Mouse (Mus musculus) embryonic facial prominence, embryonic 14.5 days (tissue): ENCODE data around the gene Gm6993. TPM values are rescaled to one million over a fixed set of nuclear protein-coding genes. Genes with fewer than 3 reads are reported as not detected.
A peak's percentile ranks its signal among the peaks of the same experiment; 100 is the strongest.

Experiments
- ATAC-seq: fragments of 200-750 bp; cut with Nextera tagmentation; 2 replicates; pipeline ENCODE4 v1.8.0; 2017; ENCODE audit warnings: low read depth, moderate number of reproducible peaks, moderate TSS enrichment
- DNase-seq: peaks from one replicate; pipeline ENCODE4 v3.0.0-alpha.2; 2015; ENCODE audit warnings: low spot score
- H3K27ac ChIP-seq: fragments of 300-500 bp; sonication (generic); replicated peaks from 2 replicates; pipeline ENCODE4 v1.5.1; 2014; ENCODE audit warnings: low read depth, mild to moderate bottlenecking, low read length, moderate library complexity
- H3K27me3 ChIP-seq: fragments of 300-500 bp; sonication (generic); replicated peaks from 2 replicates; pipeline ENCODE4 v1.6.1; 2014; ENCODE audit warnings: low read length; ENCODE audit not compliant: control insufficient read depth, insufficient read depth
- H3K36me3 ChIP-seq: fragments of 300-500 bp; sonication (generic); 2 replicates; pipeline ENCODE4 v1.6.1; 2014; ENCODE audit warnings: low read length, mixed read lengths; ENCODE audit not compliant: control insufficient read depth, insufficient read depth
- H3K4me1 ChIP-seq: fragments of 300-500 bp; sonication (generic); 2 replicates; pipeline ENCODE4 v1.6.1; 2014; ENCODE audit warnings: antibody characterized with exemption, low read length; ENCODE audit not compliant: control insufficient read depth, insufficient read depth
- H3K4me2 ChIP-seq: fragments of 300-500 bp; sonication (generic); 2 replicates; pipeline ENCODE4 v1.6.1; 2014; ENCODE audit warnings: low read depth, mild to moderate bottlenecking, low read length, moderate library complexity, mixed read lengths
- H3K4me3 ChIP-seq: fragments of 300-500 bp; sonication (generic); 2 replicates; pipeline ENCODE4 v1.5.1; 2014; ENCODE audit warnings: low read depth, mild to moderate bottlenecking, low read length
- H3K9ac ChIP-seq: fragments of 300-500 bp; sonication (generic); 2 replicates; pipeline ENCODE4 v1.6.1; 2014; ENCODE audit warnings: low read depth, mild to moderate bottlenecking, low read length, moderate library complexity, mixed read lengths
- H3K9me3 ChIP-seq: fragments of 300-500 bp; sonication (generic); 2 replicates; pipeline ENCODE4 v1.6.1; 2016; ENCODE audit warnings: low read length; ENCODE audit not compliant: control insufficient read depth
- WGBS: fragments of 180-500 bp; shearing (Covaris S2); extraction: QIAGEN DNeasy Blood & Tissue Kit; methylation state at CpG from one replicate; pipeline ENCODE4 v1.1.7; 2014; 5-methylcytosine and 5-hydroxymethylcytosine counted together
- polyA plus RNA-seq: library from polyadenylated mRNA; unstranded; fragments of >200 nt; fragmentation: Nextera tagmentation; extraction: Ambion mirVana; gene quantifications from 2 replicates; pipeline ENCODE4 v1.2.1, GENCODE M21; 2014

Gm6993 gene
- polyA plus RNA-seq, 1 experiment from 2014 or later, result not detected

DNA sequence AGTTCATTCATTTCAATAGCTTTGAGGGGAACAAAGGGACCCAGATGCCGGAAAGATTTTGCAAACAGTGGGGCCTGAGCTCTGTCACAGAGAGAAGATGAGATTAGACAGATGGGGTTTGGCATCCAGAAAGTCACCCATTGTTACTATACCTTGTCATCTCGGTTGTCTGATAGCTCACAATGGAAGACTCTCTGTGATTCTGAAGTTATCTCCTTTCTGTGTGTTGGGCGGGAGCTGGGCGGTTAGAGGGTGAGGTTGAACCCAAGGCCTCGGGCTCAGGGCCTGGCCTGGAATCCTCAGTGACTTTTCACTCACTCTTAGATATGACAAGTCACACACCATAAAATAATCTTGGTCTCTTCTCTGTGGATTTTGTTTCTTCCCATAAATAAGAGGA, 30.2 kb downstream of the Gm6993 start:
- Histone ChIP-seq H3K9ac (0 out of 2 replicates have a peak overlapping the region, but pooled peaks have one; percentile 17), H3K4me3 (no peak overlapping the region), H3K27me3 (no peaks in the 10 kb centered on the region), H3K4me2 (peak overlapping the region; percentile 46), H3K36me3 (peaks cover 80% of the 10 kb centered on the region), H3K9me3 (no peaks in the 10 kb centered on the region), H3K4me1 (peaks cover 62% of the 10 kb centered on the region), H3K27ac (peak overlapping the region; percentile 69)
- ATAC-seq (no peak), DNase-seq (no peak)
- WGBS, result 67% methylated on average over 5 of the region's 5 CpGs

DNA sequence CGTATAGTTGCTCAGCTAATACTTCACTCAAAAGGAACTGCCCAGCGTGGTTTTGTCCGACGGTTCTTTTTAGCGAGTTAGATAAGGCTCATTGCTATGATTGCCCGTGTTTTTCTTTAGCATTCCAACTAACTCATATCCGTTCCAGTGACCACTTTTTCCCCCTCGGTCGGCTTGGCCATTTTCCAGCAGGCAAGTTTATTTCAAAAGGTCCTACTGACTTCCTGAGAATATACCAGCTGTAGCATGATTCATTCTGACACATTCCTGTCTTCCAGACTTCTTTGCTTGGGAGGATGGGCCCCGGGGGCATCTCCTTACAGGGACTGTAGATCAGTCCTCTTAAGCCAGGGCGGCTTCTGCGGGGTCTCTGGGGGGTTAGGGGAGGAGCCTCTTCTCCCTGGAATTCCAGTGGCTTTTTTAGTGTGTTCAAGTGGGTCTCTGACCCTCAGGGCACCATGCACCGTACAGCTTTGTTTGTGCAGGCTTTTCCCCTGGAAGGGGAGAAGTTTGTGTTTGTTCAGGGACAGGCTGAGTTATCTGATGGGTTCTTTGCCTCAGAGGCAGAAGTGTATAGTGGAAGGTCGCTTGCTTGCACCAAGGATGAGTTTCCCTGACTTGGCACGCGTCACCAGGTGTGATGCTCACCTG, 30.9 kb downstream of the Gm6993 start:
- H3K9ac ChIP-seq, result 0 out of 2 replicates have a peak overlapping the region, but pooled peaks have one; percentile 17
- peak overlapping the region; percentile 13 for H3K4me3 ChIP-seq
- H3K27me3 ChIP-seq, result no peaks in the 10 kb centered on the region
- H3K4me1 ChIP-seq, result peaks cover 62% of the 10 kb centered on the region
- no peaks in the 10 kb centered on the region for H3K9me3 ChIP-seq
- H3K27ac ChIP-seq, result peak overlapping the region; percentile 69
- 15% methylated on average over 16 of the region's 16 CpGs for WGBS
- peak overlapping the region; percentile 46 for H3K4me2 ChIP-seq
- ATAC-seq (peak; percentile 45; the same call in 1 of the 2 replicates), DNase-seq (peak; percentile 91)
- H3K36me3 ChIP-seq, result peaks cover 87% of the 10 kb centered on the region

DNA sequence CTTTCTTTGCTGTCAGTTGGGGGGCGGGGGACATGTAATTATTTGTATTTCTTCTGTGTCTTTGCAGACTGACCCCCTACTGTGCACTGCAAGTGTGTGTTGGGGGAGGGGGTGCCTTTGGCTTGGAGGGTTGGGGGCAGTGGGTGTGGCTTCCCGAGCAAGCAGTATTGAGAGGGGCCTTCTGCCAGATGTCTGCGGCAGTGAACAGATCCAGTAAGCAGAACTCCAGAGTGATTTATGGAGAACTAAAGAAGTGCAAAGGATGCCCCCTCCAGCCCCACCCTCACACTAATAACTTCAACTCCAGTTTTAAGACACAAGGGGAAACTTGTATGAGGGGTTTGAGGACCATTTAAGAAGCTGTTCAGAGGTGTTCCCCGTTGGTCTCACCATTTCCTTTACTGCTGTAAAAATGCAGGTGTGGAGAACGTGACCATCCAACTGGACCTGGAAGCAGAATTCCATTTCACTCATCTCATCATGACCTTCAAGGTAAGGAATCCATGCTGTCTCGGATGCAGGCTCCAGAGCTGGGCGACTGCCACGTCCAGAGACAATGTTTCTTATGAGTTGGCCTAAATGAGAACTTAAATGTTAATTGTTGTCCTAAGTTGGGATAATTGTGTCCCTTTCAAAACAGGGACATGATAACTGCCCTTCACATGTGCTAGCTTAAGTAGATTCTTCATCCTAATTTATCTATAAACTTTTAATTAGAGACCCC, 31.6 kb downstream of the Gm6993 start:
- 38% methylated on average over 8 of the region's 8 CpGs for WGBS
- Histone ChIP-seq H3K27ac (peak overlapping the region; percentile 69), H3K36me3 (peaks cover 90% of the 10 kb centered on the region), H3K4me1 (peaks cover 56% of the 10 kb centered on the region), H3K27me3 (no peaks in the 10 kb centered on the region), H3K4me3 (peak overlapping the region; percentile 13; the same call in 1 of the 2 replicates), H3K9me3 (no peaks in the 10 kb centered on the region), H3K4me2 (peak overlapping the region; percentile 46), H3K9ac (no peak overlapping the region)
- no peak for ATAC-seq
- DNase-seq, result no peak

DNA sequence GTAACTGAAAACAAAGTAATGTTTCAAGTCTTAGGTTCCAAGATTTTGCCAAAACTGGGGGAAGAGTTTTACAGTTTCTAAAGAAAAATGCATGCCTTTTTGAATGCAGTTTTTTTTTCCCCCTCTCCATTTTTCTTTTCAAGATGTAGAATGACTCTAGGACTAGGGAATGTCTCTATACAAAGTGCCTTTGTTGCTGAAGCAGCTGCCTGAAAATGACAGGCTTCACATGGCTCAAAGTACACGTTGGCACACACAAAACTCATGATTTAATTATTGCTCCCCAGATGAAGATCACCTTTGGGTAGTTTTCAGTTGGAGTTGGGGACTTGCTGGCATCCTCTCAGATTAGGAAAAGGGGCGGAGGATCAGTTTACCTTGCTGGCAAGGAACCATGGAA, 32.3 kb downstream of the Gm6993 start:
- Histone ChIP-seq H3K27ac (no peak overlapping the region), H3K9ac (no peak overlapping the region), H3K4me2 (no peak overlapping the region), H3K4me3 (no peak overlapping the region), H3K9me3 (no peaks in the 10 kb centered on the region), H3K36me3 (peaks cover 89% of the 10 kb centered on the region), H3K4me1 (peaks cover 49% of the 10 kb centered on the region), H3K27me3 (no peaks in the 10 kb centered on the region)
- DNase-seq, result no peak
- WGBS, result 58% methylated on average over 2 of the region's 2 CpGs
- no peak for ATAC-seq

DNA sequence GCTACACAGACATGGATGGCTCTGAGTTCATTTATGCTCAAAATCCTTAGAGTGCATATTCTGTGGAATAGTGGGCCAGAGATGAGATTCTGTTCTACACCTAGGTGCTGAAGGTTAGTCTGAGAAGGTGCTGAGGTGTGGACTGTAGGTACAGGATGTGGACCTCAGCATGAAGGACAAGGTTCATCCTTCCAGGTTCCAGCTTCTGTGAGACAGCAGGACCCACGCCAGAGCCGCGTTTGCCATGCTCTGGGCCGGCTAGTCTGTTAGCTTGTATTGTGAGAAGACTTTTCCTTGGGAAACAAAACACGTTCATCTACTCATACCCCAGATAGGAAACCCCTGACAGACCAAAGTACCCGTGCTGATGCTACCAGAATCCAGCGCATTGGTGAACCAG, 33.1 kb downstream of the Gm6993 start:
- H3K9ac ChIP-seq, result no peak overlapping the region
- ATAC-seq, result no peak

DNA sequence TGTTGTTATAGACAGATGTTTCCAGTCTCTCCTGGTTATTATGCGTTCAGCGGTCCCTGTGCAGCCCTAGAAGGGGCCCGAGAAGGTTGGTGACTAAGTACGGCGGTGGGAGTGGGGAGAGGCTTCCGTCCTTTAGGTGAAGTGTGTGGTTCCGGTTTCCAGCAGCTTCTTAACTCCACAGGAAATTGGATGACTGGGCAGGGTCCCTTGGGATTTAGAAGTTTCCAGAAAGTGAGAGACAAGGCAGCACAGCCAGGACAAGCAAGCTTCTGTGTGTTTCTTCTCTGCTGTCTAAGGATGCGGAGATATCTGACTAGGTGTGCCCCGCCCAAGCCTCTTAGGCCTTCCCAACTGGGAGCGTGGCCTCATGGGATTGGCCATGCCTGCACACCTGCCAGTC, 34.8 kb downstream of the Gm6993 start:
- 70% methylated on average over 10 of the region's 10 CpGs for WGBS
- no peak overlapping the region for H3K9ac ChIP-seq
- ATAC-seq, result no peak

More for the DNA sequence above, 33.1 kb downstream of the Gm6993 start:
- H3K4me3 ChIP-seq, result no peak overlapping the region
- H3K27me3 ChIP-seq, result no peaks in the 10 kb centered on the region
- peaks cover 89% of the 10 kb centered on the region for H3K36me3 ChIP-seq
- DNase-seq, result no peak
- H3K9me3 ChIP-seq, result no peaks in the 10 kb centered on the region
- 95% methylated on average over 7 of the region's 7 CpGs for WGBS
- H3K4me2 ChIP-seq, result no peak overlapping the region
- peaks cover 43% of the 10 kb centered on the region for H3K4me1 ChIP-seq
- no peak overlapping the region for H3K27ac ChIP-seq

DNA sequence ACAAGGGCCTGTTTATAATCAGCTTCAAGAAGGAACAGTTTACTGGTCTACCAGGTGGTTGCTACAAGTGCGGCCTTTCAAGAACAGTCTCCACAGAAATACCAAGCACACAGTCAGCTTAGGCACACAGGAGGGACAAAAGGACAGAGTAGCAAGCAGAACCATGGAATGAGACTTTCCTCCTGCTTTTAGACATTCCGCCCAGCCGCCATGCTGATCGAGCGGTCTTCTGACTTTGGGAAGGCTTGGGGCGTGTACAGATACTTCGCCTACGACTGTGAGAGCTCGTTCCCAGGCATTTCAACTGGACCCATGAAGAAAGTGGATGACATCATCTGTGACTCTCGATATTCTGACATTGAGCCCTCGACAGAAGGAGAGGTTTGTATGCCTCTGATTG, 37.7 kb downstream of the Gm6993 start:
- H3K36me3 ChIP-seq, result peaks cover 93% of the 10 kb centered on the region

More for the DNA sequence above, 34.8 kb downstream of the Gm6993 start:
- Histone ChIP-seq H3K4me1 (peaks cover 33% of the 10 kb centered on the region), H3K4me3 (no peak overlapping the region), H3K27ac (no peak overlapping the region; the same call in 1 of the 2 replicates), H3K9me3 (no peaks in the 10 kb centered on the region), H3K36me3 (peaks cover 89% of the 10 kb centered on the region), H3K27me3 (no peaks in the 10 kb centered on the region), H3K4me2 (no peak overlapping the region)
- DNase-seq, result no peak

DNA sequence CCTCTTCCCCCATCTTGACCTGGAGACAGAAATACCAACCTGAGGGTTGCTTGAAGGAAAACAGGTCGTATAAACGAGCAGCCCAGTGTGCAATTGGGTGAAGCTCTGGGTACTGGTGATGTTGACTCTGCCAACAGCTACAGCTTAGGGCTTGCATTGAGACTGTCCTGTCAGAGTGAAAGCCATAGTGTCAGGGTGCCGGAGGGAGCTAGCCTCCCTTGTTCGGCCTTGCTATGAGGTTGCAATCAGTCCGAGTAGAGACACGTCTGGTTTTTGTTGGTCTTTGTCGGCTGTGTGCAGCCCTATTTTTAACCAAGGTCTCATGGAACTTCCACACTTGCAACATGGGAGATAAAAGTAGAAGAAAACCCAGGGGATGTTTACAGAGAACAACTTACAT, 39.7 kb downstream of the Gm6993 start:
- Histone ChIP-seq H3K4me1 (peaks cover 8% of the 10 kb centered on the region), H3K4me2 (no peak overlapping the region), H3K4me3 (no peak overlapping the region), H3K27ac (no peak overlapping the region), H3K36me3 (peaks cover 93% of the 10 kb centered on the region), H3K9me3 (no peaks in the 10 kb centered on the region), H3K9ac (no peak overlapping the region), H3K27me3 (no peaks in the 10 kb centered on the region)
- DNase-seq (no peak), ATAC-seq (no peak)
- 76% methylated on average over 7 of the region's 7 CpGs for WGBS

More for the DNA sequence above, 37.7 kb downstream of the Gm6993 start:
- 88% methylated on average over 11 of the region's 11 CpGs for WGBS
- Histone ChIP-seq H3K4me1 (peaks cover 9% of the 10 kb centered on the region), H3K4me2 (no peak overlapping the region), H3K27ac (no peak overlapping the region), H3K9me3 (no peaks in the 10 kb centered on the region), H3K27me3 (no peaks in the 10 kb centered on the region), H3K9ac (no peak overlapping the region), H3K4me3 (no peak overlapping the region)
- ATAC-seq, result no peak
- DNase-seq, result no peak
